Mouse (Mus musculus) gastrocnemius, postnatal 10 days (tissue): Measurements from ENCODE around the gene Tmsb15l. TPM values are rescaled to one million over a fixed set of nuclear protein-coding genes. Genes with fewer than 3 reads are reported as not detected.
A peak's percentile ranks its signal among the peaks of the same experiment; 100 is the strongest.
"Not testable (repeated sequence)": the region's sequence is repeated elsewhere in the genome, so short reads cannot be mapped to it uniquely, and the experiment has no call there.

Experiments used
- DNase-seq: peaks from one replicate; pipeline ENCODE4 v3.0.0; 2021; ENCODE audit warnings: mixed read lengths
- long read RNA-seq, 2 experiments: library from polyadenylated mRNA; stranded (forward); transcript quantifications; one replicate each; pipeline ENCODE4 v2.0.0; 2021
- total RNA-seq, 2 experiments: library from RNA; stranded (reverse); gene quantifications; 2 replicates each; pipeline ENCODE4 v1.2.3; 2021

Tmsb15l gene
- total RNA-seq: not detected
- long read RNA-seq, experiment 1: 0 reads
- long read RNA-seq, experiment 2: 0 reads

DNA sequence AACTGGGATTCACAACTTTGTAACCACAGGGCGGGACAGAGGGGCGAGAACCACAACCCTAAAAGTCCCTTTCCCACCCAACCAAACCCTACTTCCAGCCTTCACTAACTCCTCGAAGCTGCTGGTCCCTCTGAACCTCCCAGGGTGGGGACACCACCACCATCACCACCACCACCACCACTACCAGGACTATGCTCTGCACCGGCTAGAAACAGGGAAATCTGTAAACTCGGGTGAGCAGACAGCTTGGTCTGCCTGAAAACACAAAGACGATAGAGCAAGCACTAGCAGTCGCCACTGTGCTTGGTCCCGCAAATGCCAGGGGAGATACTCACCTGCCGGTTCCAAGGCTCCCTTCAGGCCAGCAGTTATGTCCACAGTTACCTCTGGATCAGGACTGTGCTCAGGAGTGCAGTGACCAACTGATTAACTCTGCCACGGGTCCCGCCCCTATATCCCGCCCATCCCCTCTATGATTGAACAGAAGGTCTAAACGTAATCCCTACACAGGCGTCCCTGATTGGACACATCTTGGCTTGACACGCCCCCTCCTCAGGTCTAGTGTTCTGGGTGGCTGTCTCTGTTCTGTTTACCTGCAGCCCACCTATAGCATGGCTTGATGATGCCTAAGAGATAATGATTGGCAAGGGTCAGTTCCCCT is at the start of gene Tmsb15l, which contains the start of gene Tmsb15b1:
Tmsb15l (minus strand) TSS at position 446 of the 661 bp plus-strand sequence.
Tmsb15b1 (minus strand) TSS at position 451 of the 661 bp plus-strand sequence.
- peak; percentile 20 for DNase-seq

GRCm38 (mm10) chrX:137019310-137019709 is 42.6 kb upstream of the Tmsb15l start:
- peak; percentile 53 for DNase-seq

DNA sequence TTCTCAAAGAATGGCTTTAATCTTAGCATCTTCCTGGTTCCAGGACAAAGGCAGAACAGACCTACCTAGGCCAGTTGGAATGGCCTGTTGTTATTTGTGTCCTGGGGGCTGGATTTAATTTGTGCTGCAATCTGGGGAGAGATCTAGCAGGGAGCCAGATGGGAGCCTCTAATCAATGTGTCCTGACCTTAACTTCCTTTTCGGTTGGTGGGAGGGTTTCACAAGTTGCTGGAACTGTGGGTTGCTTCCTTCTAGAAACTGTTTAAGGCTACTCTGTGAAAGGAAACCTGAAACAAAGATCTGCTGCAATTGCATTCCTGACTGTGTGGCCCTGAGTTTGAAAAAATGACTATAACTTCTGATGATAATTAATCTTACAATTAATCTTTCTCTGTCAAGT is 41.0 kb upstream of the Tmsb15l start:
- DNase-seq: no peak

DNA sequence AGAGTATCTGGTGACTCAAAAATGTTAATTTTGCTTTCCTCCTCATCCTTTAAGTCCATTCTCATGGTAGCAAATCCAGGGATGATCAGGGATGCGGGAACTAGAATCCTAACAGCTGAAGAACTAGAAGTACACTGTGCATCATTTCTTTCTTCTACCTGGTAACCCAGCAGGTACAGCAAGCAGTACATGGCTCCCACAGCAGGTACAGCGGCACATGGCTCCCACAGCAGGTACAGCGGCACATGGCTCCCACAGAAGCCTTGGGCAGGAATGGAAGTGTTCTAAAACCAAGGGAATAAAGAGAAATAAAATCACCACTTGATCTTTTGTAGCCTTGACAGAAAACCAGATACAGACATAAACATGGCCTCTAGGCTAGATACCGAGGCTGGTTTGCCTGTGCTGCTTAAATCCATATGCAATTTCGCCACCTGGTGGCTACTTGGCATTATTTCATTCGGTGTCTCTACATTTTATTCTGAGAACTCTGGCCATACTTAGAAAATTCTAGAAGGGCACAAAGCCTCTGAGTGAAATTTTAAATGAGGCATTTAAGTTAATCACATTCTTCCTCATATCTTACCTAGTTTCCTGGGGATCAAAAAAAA is 38.5 kb upstream of the Tmsb15l start:
- DNase-seq: peak; percentile 23

- DNase-seq: no peak
These were observed 19.6 kb upstream of the Tmsb15l start for GRCm38 (mm10) chrX:136996256-136996655.

GRCm38 (mm10) chrX:136993641-136994040 is 17.0 kb upstream of the Tmsb15l start:
- DNase-seq: no peak

DNA sequence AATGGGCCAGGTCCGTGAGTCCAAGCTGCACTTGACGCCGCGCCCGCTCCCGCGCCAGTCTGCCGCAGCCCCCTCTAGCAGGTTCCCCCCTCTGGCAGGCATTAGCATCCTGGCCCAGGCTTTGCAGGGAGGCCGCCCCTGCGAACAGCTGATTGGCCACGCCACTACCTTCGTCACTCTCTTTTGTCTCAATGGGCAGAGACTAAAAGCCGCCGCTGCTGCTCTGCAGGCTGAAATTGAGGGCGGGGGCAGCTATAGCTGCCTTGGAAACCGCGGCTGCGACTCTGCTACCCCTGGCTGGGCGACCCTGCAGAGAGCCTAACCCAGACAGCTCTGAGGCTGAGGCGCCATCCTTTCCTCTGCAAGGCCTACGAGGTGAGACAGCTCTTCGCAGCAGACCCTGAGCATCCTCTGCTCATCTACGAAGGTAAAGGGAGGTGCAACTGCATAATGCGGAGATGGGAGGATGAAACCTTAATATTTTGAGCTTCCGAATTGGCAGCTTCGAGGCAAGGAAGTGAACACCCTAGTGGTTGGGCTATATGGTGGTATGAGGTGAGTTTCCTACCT is 16.4 kb upstream of the Tmsb15l start, which contains the start of gene Zcchc18:
Zcchc18 (plus strand) TSS at position 178 of the 570 bp plus-strand sequence.
- peak; percentile 17 for DNase-seq

DNA sequence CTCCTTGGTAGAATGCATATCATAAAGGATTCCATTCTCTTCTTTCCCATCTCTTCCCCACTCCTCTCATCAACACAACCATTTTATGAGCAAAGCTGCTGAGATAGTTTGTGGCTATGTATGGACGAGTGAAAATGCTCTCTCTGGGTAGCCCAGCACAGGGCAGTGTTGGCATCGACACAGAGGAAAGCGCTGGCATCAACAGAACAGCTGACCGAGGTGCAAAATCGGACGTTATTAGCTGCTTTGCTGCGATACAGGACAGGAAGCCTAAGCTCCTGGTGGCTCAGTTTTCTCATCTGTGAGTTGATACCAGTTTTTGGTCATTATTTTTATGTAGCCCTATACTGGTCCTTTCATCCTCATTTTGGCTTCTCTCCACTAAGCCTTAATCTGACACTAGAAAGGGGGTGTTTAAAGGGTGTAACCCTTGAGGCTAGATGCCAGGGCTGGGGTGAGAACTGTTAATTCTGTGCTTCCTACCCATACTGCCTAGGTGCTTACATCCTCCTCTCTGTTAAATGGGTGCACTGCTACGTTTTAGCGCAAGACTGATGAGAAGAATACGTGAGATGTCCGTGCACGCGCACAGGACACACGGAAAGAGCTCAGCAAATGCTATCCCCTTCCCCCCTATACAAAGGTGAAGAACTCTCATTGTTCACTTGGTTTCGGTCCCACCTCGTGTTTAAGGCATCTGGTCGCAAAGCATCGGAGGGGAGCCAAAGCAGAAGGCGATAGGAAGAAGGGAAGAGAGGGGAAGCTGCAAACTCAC is 15.7 kb upstream of the Tmsb15l start:
- no peak for DNase-seq

DNA sequence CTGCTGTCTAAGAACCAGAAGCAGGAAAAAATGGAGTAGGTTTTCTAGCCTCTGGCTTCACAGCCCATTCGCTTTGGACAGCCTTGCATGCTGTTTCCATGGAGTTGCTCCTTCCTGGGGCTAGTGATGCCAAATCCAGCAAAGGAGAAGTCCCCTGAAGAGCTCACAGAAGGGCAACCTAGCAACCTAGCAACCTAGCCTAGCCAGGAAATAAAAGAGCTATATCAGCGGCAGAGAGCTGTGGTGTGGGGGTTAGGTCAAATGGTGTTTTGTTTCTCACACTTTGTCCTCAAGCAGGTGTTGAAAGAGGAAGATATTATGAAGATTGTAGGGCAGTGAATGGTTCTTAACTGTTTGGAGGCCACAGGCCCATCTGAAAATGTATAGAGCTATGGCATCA is 14.6 kb upstream of the Tmsb15l start:
- DNase-seq: no peak

- no peak for DNase-seq
These were observed 9.4 kb upstream of the Tmsb15l start for GRCm38 (mm10) chrX:136986039-136986438.

DNA sequence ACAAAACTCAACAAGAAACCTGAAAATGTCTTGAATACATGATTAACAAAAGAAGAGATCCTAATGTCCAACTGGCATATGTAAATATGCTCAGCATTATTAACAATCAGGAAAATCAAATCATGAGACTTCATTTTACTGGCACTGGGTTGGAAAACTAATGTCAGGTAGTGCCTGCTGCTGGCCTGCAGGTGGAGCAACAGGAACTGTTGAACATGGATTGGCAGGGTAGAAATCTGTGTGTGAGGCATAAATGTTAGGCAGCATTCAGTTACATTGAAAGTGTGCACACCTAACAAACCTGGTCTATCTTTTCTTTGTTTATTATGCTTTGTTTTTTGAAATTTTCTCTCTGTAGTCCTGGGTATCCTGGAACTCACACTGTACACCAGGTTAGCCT is 1.9 kb upstream of the Tmsb15l start:
- DNase-seq: no peak

DNA sequence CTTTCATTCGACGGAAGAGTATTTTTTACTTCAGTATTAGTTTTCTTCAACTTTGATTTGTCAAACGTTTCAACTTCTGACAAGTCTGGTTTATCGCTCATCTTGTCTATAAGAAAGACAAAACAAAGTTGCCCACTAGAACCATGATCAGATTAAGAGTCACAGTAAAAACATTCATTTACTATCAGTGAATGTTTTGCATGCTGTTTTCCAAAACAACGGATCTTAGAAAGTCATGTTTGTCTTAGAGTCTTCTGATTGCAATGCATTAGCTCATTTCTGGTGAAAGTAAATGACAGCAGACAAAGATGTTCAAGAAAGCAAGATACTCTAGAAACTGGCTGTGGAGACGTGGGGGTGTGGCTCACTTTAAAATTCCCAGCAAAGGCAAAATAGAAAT is 1.3 kb downstream of the Tmsb15l start, which contains the start of gene Tmsb15b2:
Tmsb15b2 (minus strand) TSS at position 101 of the 400 bp plus-strand sequence.
- DNase-seq: not testable (repeated sequence)

DNA sequence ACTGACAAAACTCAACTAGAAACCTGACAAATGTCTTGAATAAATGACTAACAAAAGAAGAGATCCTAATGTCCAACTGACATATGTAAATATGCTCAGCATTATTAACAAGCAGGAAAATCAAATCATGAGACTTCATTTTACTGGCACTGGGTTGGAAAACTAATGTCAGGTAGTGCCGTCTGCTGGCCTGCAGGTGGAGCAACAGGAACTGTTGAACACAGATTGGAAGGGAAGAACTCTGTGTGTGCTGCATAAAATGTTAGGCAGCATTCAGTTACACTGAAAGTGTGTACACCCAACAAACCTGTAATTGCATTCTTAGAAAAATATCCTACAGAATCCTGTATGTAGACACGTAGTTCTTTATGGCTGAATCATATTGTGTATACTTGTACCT is 17.0 kb downstream of the Tmsb15l start:
- DNase-seq: no peak

- not testable (repeated sequence) for DNase-seq
These were observed 18.4 kb downstream of the Tmsb15l start for GRCm38 (mm10) chrX:136958300-136958699.

- DNase-seq: peak; percentile 3
These were observed 18.9 kb downstream of the Tmsb15l start for GRCm38 (mm10) chrX:136957583-136958279.

GRCm38 (mm10) chrX:136937985-136938384 is 38.7 kb downstream of the Tmsb15l start:
- no peak for DNase-seq

DNA sequence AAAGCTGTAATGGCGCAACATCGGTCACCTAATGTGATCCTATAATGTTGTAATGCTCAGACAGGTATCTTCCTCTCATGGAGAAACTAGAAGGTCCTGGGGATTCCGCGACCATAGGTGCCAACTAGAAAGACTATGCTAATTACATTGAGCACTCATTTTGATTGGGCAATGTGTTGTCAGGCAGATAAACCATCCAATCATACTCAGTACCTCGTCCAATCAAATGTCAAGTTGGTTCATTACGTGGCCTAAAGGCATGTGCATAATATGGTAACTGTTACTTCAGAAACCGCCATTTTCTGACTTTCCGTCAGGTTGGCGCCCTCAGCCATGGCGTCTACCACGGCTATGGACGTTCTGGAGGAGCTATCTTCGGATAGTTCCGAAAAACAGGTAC is 49.6 kb downstream of the Tmsb15l start, which contains the start of gene H2bfm:
H2bfm (plus strand) TSS at position 295 of the 400 bp plus-strand sequence.
- no peak for DNase-seq

DNA sequence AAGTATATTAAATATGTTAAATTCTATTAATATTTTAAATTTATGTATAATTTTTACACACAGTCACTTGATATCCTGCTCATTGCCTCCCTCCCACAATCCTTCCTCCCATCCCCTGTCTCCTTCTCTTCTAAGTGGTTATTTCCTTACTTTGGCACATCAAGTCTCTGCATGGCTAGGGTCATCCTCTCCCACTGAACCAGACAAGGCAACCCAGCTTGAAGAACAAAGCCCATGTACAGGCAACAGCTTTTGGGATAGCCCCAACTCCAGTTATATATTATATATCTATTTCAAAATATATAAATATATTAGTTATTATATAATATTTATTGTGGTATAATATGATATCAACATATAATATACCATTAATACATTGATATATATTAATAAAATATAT is 50.8 kb downstream of the Tmsb15l start:
- no peak for DNase-seq
